Mouse (Mus musculus) heart, embryonic 15.5 days (tissue): ENCODE results near the gene Ankrd6. TPM values are rescaled to one million over a fixed set of nuclear protein-coding genes. Genes with fewer than 3 reads are reported as not detected.
A peak's percentile ranks its signal among the peaks of the same experiment; 100 is the strongest.

ENCODE experiments used
- ATAC-seq: fragments of 200-750 bp; cut with Nextera tagmentation; replicated peaks from 2 replicates; pipeline ENCODE4 v1.8.0; 2017; ENCODE audit warnings: low read depth, moderate TSS enrichment; ENCODE audit not compliant: insufficient number of reproducible peaks, insufficient read depth, low FRiP score
- H3K27ac ChIP-seq: fragments of 300-500 bp; sonication (generic); 2 replicates; pipeline ENCODE4 v1.5.1; 2015; ENCODE audit warnings: mild to moderate bottlenecking, inconsistent platforms
- H3K27me3 ChIP-seq: fragments of 300-500 bp; sonication (generic); 2 replicates; pipeline ENCODE4 v1.6.1; 2015; ENCODE audit warnings: inconsistent platforms
- H3K36me3 ChIP-seq: fragments of 300-500 bp; sonication (generic); 2 replicates; pipeline ENCODE4 v1.6.1; 2015; ENCODE audit warnings: mild to moderate bottlenecking, inconsistent platforms
- H3K4me1 ChIP-seq: fragments of 300-500 bp; sonication (generic); replicated peaks from 2 replicates; pipeline ENCODE4 v1.6.1; 2015; ENCODE audit warnings: inconsistent platforms
- H3K4me2 ChIP-seq: fragments of 300-500 bp; sonication (generic); 2 replicates; pipeline ENCODE4 v1.6.1; 2015; ENCODE audit warnings: inconsistent platforms, mild to moderate bottlenecking, moderate library complexity
- H3K4me3 ChIP-seq: fragments of 300-500 bp; sonication (generic); 2 replicates; pipeline ENCODE4 v1.5.1; 2015; ENCODE audit warnings: mild to moderate bottlenecking, inconsistent platforms
- H3K9ac ChIP-seq: fragments of 300-500 bp; sonication (generic); 2 replicates; pipeline ENCODE4 v1.6.1; 2015; ENCODE audit warnings: mild to moderate bottlenecking, inconsistent platforms
- H3K9me3 ChIP-seq: fragments of 300-500 bp; sonication (generic); replicated peaks from 2 replicates; pipeline ENCODE4 v1.6.1; 2016; ENCODE audit warnings: inconsistent platforms
- WGBS: fragments of 180-500 bp; shearing (Covaris S2); methylation state at CpG from one replicate; pipeline ENCODE4 v1.1.7; 2015; ENCODE audit warnings: mixed read lengths; 5-methylcytosine and 5-hydroxymethylcytosine counted together
- polyA plus RNA-seq: library from polyadenylated mRNA; unstranded; fragments of >200 nt; fragmentation: Nextera tagmentation; extraction: Ambion mirVana; gene quantifications from 2 replicates; pipeline ENCODE4 v1.2.1, GENCODE M21; 2015

Ankrd6 gene
- polyA plus RNA-seq, 1 experiment from 2014 or later: 4.1 TPM

GRCm38 (mm10) chr4:32872189-32872749, 78.4 kb downstream of the Ankrd6 start:
- H3K36me3 ChIP-seq: no peaks in the 10 kb centered on the region
- H3K27me3 ChIP-seq: no peaks in the 10 kb centered on the region
- no peak overlapping the region for H3K27ac ChIP-seq
- no peak overlapping the region for H3K4me2 ChIP-seq
- peaks cover 18% of the 10 kb centered on the region for H3K4me1 ChIP-seq
- no peak for ATAC-seq
- 82% methylated on average over 8 of the region's 8 CpGs for WGBS
- H3K9me3 ChIP-seq: no peaks in the 10 kb centered on the region
- no peak overlapping the region for H3K4me3 ChIP-seq
- no peak overlapping the region for H3K9ac ChIP-seq

DNA sequence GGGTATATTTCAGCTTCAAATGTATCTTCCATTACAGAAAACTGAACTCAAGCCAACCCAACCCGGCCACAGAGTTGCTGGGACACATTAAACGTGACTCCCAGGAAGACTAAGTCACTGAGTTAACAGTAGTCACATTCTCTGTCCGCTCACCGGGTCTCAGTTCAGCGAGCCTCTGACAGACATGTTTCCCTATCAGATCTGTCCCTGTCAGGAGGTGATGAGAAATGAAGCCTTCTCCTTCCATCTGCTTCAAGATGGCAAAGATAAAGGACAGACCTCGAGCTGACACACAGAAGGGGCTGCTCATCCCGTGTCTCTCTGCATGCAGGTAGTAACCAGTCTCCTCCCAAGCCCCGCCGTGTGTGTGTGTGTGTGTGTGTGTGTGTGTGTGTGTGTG, 81.3 kb downstream of the Ankrd6 start:
- peaks cover 5% of the 10 kb centered on the region for H3K27me3 ChIP-seq
- no peak overlapping the region for H3K27ac ChIP-seq
- WGBS: 27% methylated on average over 9 of the region's 9 CpGs
- H3K9me3 ChIP-seq: no peaks in the 10 kb centered on the region
- no peak for ATAC-seq
- peaks cover 20% of the 10 kb centered on the region for H3K4me1 ChIP-seq
- H3K4me3 ChIP-seq: no peak overlapping the region
- H3K9ac ChIP-seq: no peak overlapping the region
- peak overlapping the region; percentile 40 for H3K4me2 ChIP-seq
- no peaks in the 10 kb centered on the region for H3K36me3 ChIP-seq

DNA sequence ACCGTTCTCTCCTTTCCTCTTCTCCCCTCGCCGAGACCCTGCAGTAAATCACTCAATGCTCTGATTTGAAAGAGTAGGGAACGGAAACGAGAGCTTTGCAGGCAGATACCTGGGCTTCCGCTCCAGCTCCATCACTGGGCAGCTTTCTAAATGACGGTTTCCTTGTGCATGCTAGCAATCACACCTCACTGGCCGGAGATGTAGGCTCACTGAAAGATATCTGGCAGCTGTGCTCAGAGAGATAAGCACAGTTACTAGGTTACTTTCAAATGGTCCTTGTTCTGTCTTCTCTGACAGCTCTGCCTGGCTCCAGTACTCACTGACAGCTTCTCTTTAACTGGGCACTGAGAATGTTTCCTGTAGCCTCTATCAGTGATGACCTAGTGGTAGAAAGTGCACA, 81.8 kb downstream of the Ankrd6 start:
- H3K4me2 ChIP-seq: peak overlapping the region; percentile 40
- peak; percentile 39; the same call in 1 of the 2 replicates for ATAC-seq
- H3K27me3 ChIP-seq: peaks cover 10% of the 10 kb centered on the region
- peaks cover 25% of the 10 kb centered on the region for H3K4me1 ChIP-seq
- H3K9ac ChIP-seq: no peak overlapping the region
- WGBS: 6% methylated on average over 8 of the region's 8 CpGs
- no peak overlapping the region for H3K4me3 ChIP-seq
- H3K9me3 ChIP-seq: no peaks in the 10 kb centered on the region
- H3K27ac ChIP-seq: no peak overlapping the region
- no peaks in the 10 kb centered on the region for H3K36me3 ChIP-seq

DNA sequence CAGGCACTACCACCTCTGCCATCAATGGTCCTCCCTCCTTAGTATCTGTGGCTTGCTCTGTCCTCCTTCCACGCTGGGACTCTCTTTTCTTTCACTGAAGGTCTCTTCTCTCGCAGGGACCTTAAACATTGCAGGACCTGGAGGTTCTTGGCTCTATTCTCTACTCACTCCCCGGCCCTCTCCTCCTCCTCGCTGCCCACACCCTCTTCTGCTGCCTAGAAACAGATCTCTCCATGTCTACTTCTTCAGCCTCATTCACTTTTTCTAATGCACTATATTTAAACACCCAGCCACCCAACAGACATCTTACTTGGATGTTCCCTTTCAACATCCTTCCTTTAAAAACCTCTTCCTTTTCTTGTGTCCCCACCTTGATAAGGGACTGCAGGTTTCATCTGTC, 82.2 kb downstream of the Ankrd6 start:
- Histone ChIP-seq H3K9ac (no peak overlapping the region), H3K9me3 (no peaks in the 10 kb centered on the region), H3K4me2 (peak overlapping the region; percentile 40), H3K4me3 (no peak overlapping the region), H3K27me3 (peaks cover 10% of the 10 kb centered on the region), H3K4me1 (peaks cover 28% of the 10 kb centered on the region), H3K36me3 (no peaks in the 10 kb centered on the region), H3K27ac (no peak overlapping the region)
- WGBS: 46% methylated on average over 4 of the region's 4 CpGs
- ATAC-seq: no peak

GRCm38 (mm10) chr4:32867460-32867859, 83.2 kb downstream of the Ankrd6 start:
- Histone ChIP-seq H3K36me3 (no peaks in the 10 kb centered on the region), H3K4me3 (no peak overlapping the region), H3K27ac (no peak overlapping the region), H3K4me2 (no peak overlapping the region), H3K9ac (no peak overlapping the region), H3K27me3 (peaks cover 11% of the 10 kb centered on the region), H3K4me1 (peaks cover 34% of the 10 kb centered on the region), H3K9me3 (no peaks in the 10 kb centered on the region)
- no peak for ATAC-seq
- WGBS: 85% methylated on average over 6 of the region's 6 CpGs

- Histone ChIP-seq H3K4me2 (no peak overlapping the region), H3K27me3 (peaks cover 12% of the 10 kb centered on the region)
- 92% methylated on average over 6 of the region's 6 CpGs for WGBS
These were observed 85.8 kb downstream of the Ankrd6 start for GRCm38 (mm10) chr4:32864867-32865242.

GRCm38 (mm10) chr4:32864131-32864866, 86.3 kb downstream of the Ankrd6 start:
- no peaks in the 10 kb centered on the region for H3K9me3 ChIP-seq
- 53% methylated on average over 31 of the region's 31 CpGs for WGBS
- H3K27ac ChIP-seq: no peak overlapping the region
- no peak overlapping the region for H3K9ac ChIP-seq
- H3K36me3 ChIP-seq: no peaks in the 10 kb centered on the region
- ATAC-seq: no peak
- peaks cover 12% of the 10 kb centered on the region for H3K27me3 ChIP-seq
- H3K4me1 ChIP-seq: peaks cover 26% of the 10 kb centered on the region
- H3K4me3 ChIP-seq: no peak overlapping the region
- H3K4me2 ChIP-seq: peak overlapping the region; percentile 21; the same call in 1 of the 2 replicates

More at GRCm38 (mm10) chr4:32864867-32865242, 85.8 kb downstream of the Ankrd6 start:
- Histone ChIP-seq H3K4me1 (peaks cover 32% of the 10 kb centered on the region), H3K27ac (no peak overlapping the region), H3K36me3 (no peaks in the 10 kb centered on the region), H3K4me3 (no peak overlapping the region), H3K9ac (no peak overlapping the region), H3K9me3 (no peaks in the 10 kb centered on the region)
- ATAC-seq: no peak

GRCm38 (mm10) chr4:32863447-32864130, 87.1 kb downstream of the Ankrd6 start:
- Histone ChIP-seq H3K4me2 (peak overlapping the region; percentile 21; the same call in 1 of the 2 replicates), H3K4me1 (peaks cover 19% of the 10 kb centered on the region), H3K27me3 (peaks cover 12% of the 10 kb centered on the region), H3K9ac (no peak overlapping the region), H3K36me3 (no peaks in the 10 kb centered on the region), H3K9me3 (no peaks in the 10 kb centered on the region), H3K27ac (no peak overlapping the region), H3K4me3 (no peak overlapping the region)
- 31% methylated on average over 12 of the region's 12 CpGs for WGBS
- ATAC-seq: no peak

- Histone ChIP-seq H3K4me2 (no peak overlapping the region), H3K27me3 (peaks cover 12% of the 10 kb centered on the region), H3K9ac (no peak overlapping the region), H3K9me3 (no peaks in the 10 kb centered on the region), H3K4me3 (no peak overlapping the region), H3K36me3 (no peaks in the 10 kb centered on the region), H3K27ac (no peak overlapping the region), H3K4me1 (peaks cover 16% of the 10 kb centered on the region)
- ATAC-seq: 0 out of 2 replicates have a peak, but pooled peaks have one; percentile 27
- WGBS: 49% methylated on average over 15 of the region's 15 CpGs
These were observed 87.7 kb downstream of the Ankrd6 start for GRCm38 (mm10) chr4:32862751-32863446.

GRCm38 (mm10) chr4:32862011-32862750, 88.5 kb downstream of the Ankrd6 start:
- Histone ChIP-seq H3K9ac (no peak overlapping the region), H3K4me1 (peaks cover 16% of the 10 kb centered on the region), H3K9me3 (no peaks in the 10 kb centered on the region), H3K4me2 (no peak overlapping the region), H3K4me3 (no peak overlapping the region), H3K27ac (no peak overlapping the region), H3K36me3 (no peaks in the 10 kb centered on the region), H3K27me3 (peaks cover 12% of the 10 kb centered on the region)
- WGBS: 63% methylated on average over 15 of the region's 15 CpGs
- no peak for ATAC-seq
